Mouse (Mus musculus) intestine, postnatal 0 days (tissue): Measurements from ENCODE around the gene Bnip2. TPM values are rescaled to one million over a fixed set of nuclear protein-coding genes. Genes with fewer than 3 reads are reported as not detected.
A peak's percentile ranks its signal among the peaks of the same experiment; 100 is the strongest.

Experiments used
- ATAC-seq: fragments of 200-750 bp; cut with Nextera tagmentation; 2 replicates; pipeline ENCODE4 v1.8.0; 2017; ENCODE audit warnings: mild to moderate bottlenecking, moderate TSS enrichment, moderate library complexity
- H3K27ac ChIP-seq: fragments of 300-500 bp; sonication (generic); 2 replicates; pipeline ENCODE4 v1.5.1; 2014; ENCODE audit warnings: mild to moderate bottlenecking, low read depth, low read length, moderate library complexity
- H3K27me3 ChIP-seq: fragments of 300-500 bp; sonication (generic); replicated peaks from 2 replicates; pipeline ENCODE4 v1.6.1; 2014; ENCODE audit warnings: low read length, mixed read lengths; ENCODE audit not compliant: control insufficient read depth, insufficient read depth
- H3K36me3 ChIP-seq: fragments of 300-500 bp; sonication (generic); 2 replicates; pipeline ENCODE4 v1.6.1; 2014; ENCODE audit warnings: mild to moderate bottlenecking, moderate library complexity; ENCODE audit not compliant: control insufficient read depth, insufficient read depth
- H3K4me1 ChIP-seq: fragments of 300-500 bp; sonication (generic); replicated peaks from 2 replicates; pipeline ENCODE4 v1.6.1; 2014; ENCODE audit warnings: antibody characterized with exemption, low read length, mixed read lengths; ENCODE audit not compliant: control insufficient read depth, insufficient read depth
- H3K4me2 ChIP-seq: fragments of 300-500 bp; sonication (generic); replicated peaks from 2 replicates; pipeline ENCODE4 v1.6.1; 2014; ENCODE audit warnings: low read depth, mild to moderate bottlenecking, moderate library complexity
- H3K4me3 ChIP-seq: fragments of 300-500 bp; sonication (generic); 2 replicates; pipeline ENCODE4 v1.5.1; 2014; ENCODE audit warnings: low read depth, low read length
- H3K9ac ChIP-seq: fragments of 300-500 bp; sonication (generic); 2 replicates; pipeline ENCODE4 v1.6.1; 2014; ENCODE audit warnings: mild to moderate bottlenecking, low read depth, low read length
- H3K9me3 ChIP-seq: fragments of 300-500 bp; sonication (generic); 2 replicates; pipeline ENCODE4 v1.6.1; 2016; ENCODE audit warnings: mixed run types; ENCODE audit not compliant: control insufficient read depth
- CTCF ChIP-seq: sonication (generic); IDR thresholded peaks from 2 replicates; pipeline ENCODE4 v1.5.1; 2016; ENCODE audit warnings: low read depth, mild to moderate bottlenecking, control low read depth, antibody characterized with exemption, moderate library complexity
- WGBS: fragments of 180-500 bp; shearing (Covaris S2); extraction: QIAGEN DNeasy Blood & Tissue Kit; methylation state at CpG from one replicate; pipeline ENCODE4 v1.1.7; 2014; 5-methylcytosine and 5-hydroxymethylcytosine counted together
- polyA plus RNA-seq: library from polyadenylated mRNA; unstranded; fragments of >200 nt; fragmentation: Nextera tagmentation; extraction: Ambion mirVana; gene quantifications from 2 replicates; pipeline ENCODE4 v1.2.1, GENCODE M21; 2015

Gene Bnip2
- polyA plus RNA-seq, 1 experiment from 2014 or later: 38.0 TPM

DNA sequence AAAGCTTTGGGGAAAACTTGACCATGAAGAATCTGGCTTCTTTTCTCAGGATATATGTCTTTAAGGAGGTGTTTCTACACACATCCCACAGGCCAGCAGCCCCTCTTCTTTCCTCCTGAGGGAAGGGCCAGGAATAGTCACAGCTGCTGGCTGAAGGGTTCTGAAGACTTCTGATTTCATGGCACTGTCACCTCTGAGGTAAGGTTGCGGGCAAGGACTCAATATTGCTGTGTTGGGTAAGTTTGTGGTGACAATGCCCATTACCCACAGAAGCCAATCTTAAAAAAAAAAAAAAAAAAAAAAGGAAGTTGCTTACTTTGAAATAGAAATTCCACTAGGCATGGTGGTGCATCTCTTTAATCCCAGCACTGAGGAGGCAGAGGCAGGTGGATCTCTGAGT is 42.9 kb downstream of the Bnip2 start:
- no peak for TF ChIP-seq CTCF
- no peak for ATAC-seq
- Histone ChIP-seq H3K27ac (no peak overlapping the region), H3K9me3 (no peaks in the 10 kb centered on the region), H3K4me1 (no peaks in the 10 kb centered on the region), H3K4me3 (no peak overlapping the region), H3K9ac (no peak overlapping the region), H3K27me3 (no peaks in the 10 kb centered on the region), H3K36me3 (no peaks in the 10 kb centered on the region), H3K4me2 (no peak overlapping the region)
- WGBS: 100% methylated on average over 1 of the region's 1 CpGs

DNA sequence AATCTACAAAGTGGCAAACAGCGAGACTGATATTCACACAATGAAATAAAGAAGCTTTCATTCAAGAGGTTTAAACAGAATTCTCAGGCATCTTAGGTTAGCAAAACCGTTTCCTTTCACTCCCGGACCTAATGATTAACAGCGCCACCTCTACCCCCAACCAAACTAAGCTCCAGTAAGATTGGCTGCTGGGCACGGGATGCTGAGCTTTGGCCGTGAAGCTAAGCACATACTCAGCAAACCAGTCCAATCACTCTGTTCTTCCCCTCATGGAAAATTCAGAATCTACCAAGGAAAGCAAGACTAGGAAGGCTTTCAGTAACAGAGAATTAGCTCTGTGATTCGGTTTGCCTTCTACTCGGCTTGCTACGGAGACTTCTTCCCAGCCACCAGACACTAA is 43.8 kb downstream of the Bnip2 start:
- H3K4me2 ChIP-seq: no peak overlapping the region
- no peak overlapping the region for H3K27ac ChIP-seq
- H3K9me3 ChIP-seq: no peaks in the 10 kb centered on the region
- H3K36me3 ChIP-seq: no peaks in the 10 kb centered on the region
- no peaks in the 10 kb centered on the region for H3K4me1 ChIP-seq
- H3K9ac ChIP-seq: no peak overlapping the region
- no peak for ATAC-seq
- no peak for TF ChIP-seq CTCF
- H3K27me3 ChIP-seq: no peaks in the 10 kb centered on the region
- WGBS: 51% methylated on average over 9 of the region's 9 CpGs
- H3K4me3 ChIP-seq: no peak overlapping the region

DNA sequence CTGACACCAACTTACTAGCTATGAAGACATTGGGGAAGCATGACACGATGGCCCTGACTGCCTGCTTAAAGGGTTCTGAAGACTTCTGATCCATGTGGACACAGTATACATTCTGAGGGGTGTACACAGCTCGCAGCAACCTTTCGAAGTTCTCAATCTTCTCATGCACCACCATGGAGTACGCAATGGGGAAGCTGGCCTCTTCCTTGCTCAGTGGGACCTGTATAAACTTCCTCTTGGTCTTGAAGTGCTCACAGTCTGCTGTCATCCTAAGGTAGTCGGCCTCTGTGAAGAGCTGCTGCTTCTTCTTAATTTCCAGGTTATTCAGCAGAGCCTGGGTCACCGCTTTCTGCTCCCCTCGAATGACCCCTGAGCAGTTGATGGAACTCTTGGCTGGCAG is 45.4 kb downstream of the Bnip2 start:
- H3K4me2 ChIP-seq: no peak overlapping the region
- H3K9ac ChIP-seq: no peak overlapping the region
- no peak overlapping the region for H3K4me3 ChIP-seq
- ATAC-seq: no peak
- no peaks in the 10 kb centered on the region for H3K36me3 ChIP-seq
- WGBS: 88% methylated on average over 7 of the region's 7 CpGs
- H3K27me3 ChIP-seq: no peaks in the 10 kb centered on the region
- H3K9me3 ChIP-seq: no peaks in the 10 kb centered on the region
- no peaks in the 10 kb centered on the region for H3K4me1 ChIP-seq
- no peak overlapping the region for H3K27ac ChIP-seq
- no peak for TF ChIP-seq CTCF

- TF ChIP-seq CTCF: peak; percentile 52
- 37% methylated on average over 4 of the region's 4 CpGs for WGBS
- Histone ChIP-seq H3K9me3 (no peaks in the 10 kb centered on the region), H3K4me1 (no peaks in the 10 kb centered on the region), H3K9ac (no peak overlapping the region), H3K27me3 (no peaks in the 10 kb centered on the region), H3K27ac (no peak overlapping the region; the same call in 1 of the 2 replicates), H3K4me3 (no peak overlapping the region), H3K36me3 (no peaks in the 10 kb centered on the region), H3K4me2 (no peak overlapping the region)
- ATAC-seq: peak; percentile 71
Observed at GRCm38 (mm10) chr9:70036646-70037045, 47.4 kb downstream of the Bnip2 start.

GRCm38 (mm10) chr9:70037988-70038387 is 48.7 kb downstream of the Bnip2 start, which contains the start of gene Gcnt3:
Gene Gcnt3 (minus strand): TSS chr9:70038088.
- H3K4me2 ChIP-seq: no peak within 1 kb of the TSS
- no peak within 1 kb of the TSS for H3K9ac ChIP-seq
- no peak within 1 kb of the TSS; the same call in 1 of the 2 replicates for H3K27ac ChIP-seq
- H3K4me1 ChIP-seq: no peaks in the 10 kb centered on the region
- no peak within 1 kb of the TSS for H3K4me3 ChIP-seq
- ATAC-seq: no peak
- no peak for TF ChIP-seq CTCF
- no peaks in the 10 kb centered on the region for H3K27me3 ChIP-seq
- WGBS: 51% methylated on average over 7 of the region's 7 CpGs
- no peaks in the 10 kb centered on the region for H3K9me3 ChIP-seq
- H3K36me3 ChIP-seq: no peaks in the 10 kb centered on the region

DNA sequence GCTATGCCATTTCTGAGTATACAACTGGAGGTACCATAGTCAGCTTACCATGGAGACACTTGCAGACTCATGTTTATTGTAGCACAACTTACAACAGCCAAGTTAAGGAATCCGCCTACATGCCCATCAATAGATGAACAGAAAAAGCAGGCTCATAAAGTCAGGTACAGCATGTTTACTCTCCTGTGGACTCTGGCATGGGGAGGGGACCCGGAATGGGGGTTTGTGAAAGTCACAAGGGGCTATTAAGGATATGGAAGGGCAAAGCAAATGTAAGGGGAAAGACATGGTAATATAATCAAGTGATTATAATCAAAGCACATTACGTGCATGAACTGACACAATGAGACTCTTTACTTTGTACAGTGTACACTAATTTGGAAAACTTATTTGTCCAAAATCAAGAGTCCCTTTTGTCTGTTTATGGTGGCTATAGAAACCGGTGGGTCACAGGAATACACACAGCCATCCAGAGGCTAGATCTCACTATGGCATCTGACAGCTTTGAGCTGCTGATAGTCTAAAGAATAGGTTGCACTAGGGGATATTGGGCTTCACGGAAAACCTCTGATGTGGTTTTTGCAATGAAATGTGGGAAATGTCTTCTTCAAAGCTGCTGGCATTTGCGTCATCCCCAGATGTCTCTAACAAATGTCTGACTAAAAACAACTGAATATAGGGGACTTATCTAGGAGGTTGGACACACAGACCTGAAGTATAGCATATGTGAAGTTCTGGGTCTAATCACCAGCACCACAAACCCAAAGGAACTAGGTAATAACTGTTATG is 50.5 kb downstream of the Bnip2 start:
- no peak overlapping the region for H3K9ac ChIP-seq
- no peaks in the 10 kb centered on the region for H3K9me3 ChIP-seq
- ATAC-seq: peak; percentile 34; the same call in 1 of the 2 replicates
- 49% methylated on average over 6 of the region's 6 CpGs for WGBS
- H3K4me2 ChIP-seq: no peak overlapping the region
- H3K36me3 ChIP-seq: no peaks in the 10 kb centered on the region
- no peak for TF ChIP-seq CTCF
- H3K27ac ChIP-seq: no peak overlapping the region
- no peaks in the 10 kb centered on the region for H3K4me1 ChIP-seq
- H3K4me3 ChIP-seq: no peak overlapping the region
- no peaks in the 10 kb centered on the region for H3K27me3 ChIP-seq

DNA sequence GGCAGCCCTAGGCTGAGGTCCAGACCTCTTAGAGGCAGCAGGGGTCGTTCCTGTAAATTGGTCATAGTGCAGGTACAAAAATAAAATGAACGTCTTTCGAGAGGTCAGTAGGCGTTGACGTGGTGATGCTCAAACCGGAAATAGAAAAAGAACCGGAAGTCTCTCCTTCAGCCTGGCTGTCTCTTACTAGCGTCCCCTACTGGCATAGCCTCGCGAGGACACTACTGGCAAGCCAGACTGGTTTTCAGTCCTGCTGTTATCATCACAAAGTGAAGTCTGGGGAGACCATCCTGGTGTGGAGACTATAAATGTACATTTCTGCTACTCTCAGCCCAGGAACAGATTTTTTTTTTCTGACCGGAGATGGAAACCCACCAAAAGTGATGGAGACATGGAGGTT is 51.3 kb downstream of the Bnip2 start:
- no peak overlapping the region for H3K27ac ChIP-seq
- no peaks in the 10 kb centered on the region for H3K4me1 ChIP-seq
- 87% methylated on average over 11 of the region's 11 CpGs for WGBS
- no peaks in the 10 kb centered on the region for H3K9me3 ChIP-seq
- peak; percentile 33 for TF ChIP-seq CTCF
- ATAC-seq: no peak
- no peak overlapping the region for H3K4me3 ChIP-seq
- H3K9ac ChIP-seq: no peak overlapping the region
- H3K4me2 ChIP-seq: no peak overlapping the region
- H3K36me3 ChIP-seq: no peaks in the 10 kb centered on the region
- no peaks in the 10 kb centered on the region for H3K27me3 ChIP-seq
